Mouse (Mus musculus): ENCODE measurements at regions not wholly inside any gene's neighbourhood (a gene's known extent, or its start where the extent isn't known, plus 50 kb on each side); places are given as distances from the start of the nearest gene placed in this dataset.

DNA sequence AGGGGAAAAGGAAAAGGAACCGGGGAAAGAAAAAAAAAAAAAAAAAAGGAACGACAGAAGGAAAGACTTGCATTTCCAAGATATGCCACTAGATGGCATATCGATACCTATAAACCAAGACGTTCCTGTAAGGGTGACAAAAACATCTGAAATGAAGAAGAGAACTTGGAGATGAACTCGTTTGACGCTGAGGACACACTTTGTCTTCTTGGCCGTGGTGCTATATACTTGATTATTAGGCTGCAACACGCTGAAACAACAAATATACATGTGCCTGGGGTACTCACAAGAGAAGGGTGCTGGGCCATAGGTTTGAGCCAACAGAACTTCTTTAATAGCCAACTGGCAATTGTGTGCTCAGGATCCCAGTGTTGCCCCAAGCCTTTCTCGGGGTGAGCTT is 71.2 kb upstream of the Gm34302 start:
- Histone ChIP-seq H3K36me3 (ENCODE audit: control insufficient read depth, insufficient read depth, low read length) (no peaks in the 10 kb centered on the region), H3K4me1 (replicated peaks; ENCODE audit: control insufficient read depth, insufficient read depth, low read length) (no peaks in the 10 kb centered on the region), H3K27me3 (ENCODE audit: control insufficient read depth, insufficient read depth, low read length) (no peaks in the 10 kb centered on the region), H3K4me3 (ENCODE audit: control insufficient read depth, insufficient read depth, low read length) (no peak overlapping the region), H3K27ac (ENCODE audit: control insufficient read depth, insufficient read depth, low read length) (no peak overlapping the region)
- TF ChIP-seq CTCF (IDR thresholded peaks at IDR 0.05; ENCODE audit: borderline replicate concordance, control insufficient read depth, extremely low read depth, insufficient read depth, low read length, poor library complexity) (no peak), POLR2A (IDR thresholded peaks at IDR 0.05; ENCODE audit: control insufficient read depth, extremely low read depth, insufficient read depth, low read length, poor library complexity) (no peak)
- WGBS = 7% methylated on average over 9 of the region's 9 CpGs
- DNase-seq = no peak

DNA sequence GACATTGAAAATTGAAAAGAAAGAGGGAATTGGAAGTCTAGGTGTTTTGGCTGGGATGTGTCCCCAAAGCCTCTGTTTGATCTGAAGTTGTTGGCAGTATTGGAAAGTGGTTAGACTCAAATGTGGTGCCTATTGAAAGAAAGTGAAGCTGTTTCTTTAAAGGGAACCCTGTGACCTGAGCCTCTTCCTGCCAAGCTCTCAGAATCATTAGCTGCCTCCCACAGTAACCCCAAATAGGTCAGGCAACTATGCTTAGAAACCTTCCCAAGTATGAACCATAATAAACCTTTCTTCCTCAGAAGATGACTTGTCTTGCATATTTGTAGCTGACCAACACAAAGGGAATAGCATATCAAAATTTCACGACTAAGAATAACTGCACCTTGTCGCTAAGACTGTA is 69.7 kb upstream of the Gm34302 start:
- Histone ChIP-seq H3K4me1 (replicated peaks; ENCODE audit: control insufficient read depth, insufficient read depth, low read length) (no peaks in the 10 kb centered on the region), H3K36me3 (ENCODE audit: control insufficient read depth, insufficient read depth, low read length) (no peaks in the 10 kb centered on the region), H3K27me3 (ENCODE audit: control insufficient read depth, insufficient read depth, low read length) (no peaks in the 10 kb centered on the region), H3K27ac (ENCODE audit: control insufficient read depth, insufficient read depth, low read length) (no peak overlapping the region), H3K4me3 (ENCODE audit: control insufficient read depth, insufficient read depth, low read length) (no peak overlapping the region)
- no peak for DNase-seq
- WGBS = 84% methylated on average over 2 of the region's 2 CpGs
- TF ChIP-seq CTCF (IDR thresholded peaks at IDR 0.05; ENCODE audit: borderline replicate concordance, control insufficient read depth, extremely low read depth, insufficient read depth, low read length, poor library complexity) (no peak), POLR2A (IDR thresholded peaks at IDR 0.05; ENCODE audit: control insufficient read depth, extremely low read depth, insufficient read depth, low read length, poor library complexity) (no peak)

DNA sequence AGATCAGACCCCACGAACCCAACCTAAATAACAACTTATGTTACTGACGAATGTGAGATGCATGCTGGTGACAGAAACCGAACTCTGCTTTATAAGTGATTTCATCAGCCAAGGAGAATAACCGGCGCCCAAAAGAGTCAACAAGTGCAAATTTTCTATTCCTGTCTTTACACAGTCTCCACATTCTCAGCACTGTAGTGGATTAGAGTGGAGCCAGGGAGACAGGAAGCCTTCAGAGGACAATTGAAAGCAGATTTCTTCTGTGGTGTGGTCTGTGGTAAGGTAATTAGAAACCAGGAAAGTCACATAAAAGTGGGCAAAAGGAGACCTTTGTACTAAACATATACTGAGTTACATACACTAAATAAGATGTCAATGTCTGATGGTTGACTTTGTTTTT is 68.0 kb upstream of the Gm34302 start:
- Histone ChIP-seq H3K27ac (ENCODE audit: control insufficient read depth, insufficient read depth, low read length) (no peak overlapping the region), H3K27me3 (ENCODE audit: control insufficient read depth, insufficient read depth, low read length) (no peaks in the 10 kb centered on the region), H3K4me3 (ENCODE audit: control insufficient read depth, insufficient read depth, low read length) (no peak overlapping the region), H3K4me1 (replicated peaks; ENCODE audit: control insufficient read depth, insufficient read depth, low read length) (no peaks in the 10 kb centered on the region), H3K36me3 (ENCODE audit: control insufficient read depth, insufficient read depth, low read length) (no peaks in the 10 kb centered on the region)
- 60% methylated on average over 5 of the region's 5 CpGs for WGBS
- DNase-seq = no peak
- TF ChIP-seq CTCF (IDR thresholded peaks at IDR 0.05; ENCODE audit: borderline replicate concordance, control insufficient read depth, extremely low read depth, insufficient read depth, low read length, poor library complexity) = no peak
- no peak for TF ChIP-seq POLR2A (IDR thresholded peaks at IDR 0.05; ENCODE audit: control insufficient read depth, extremely low read depth, insufficient read depth, low read length, poor library complexity)

DNA sequence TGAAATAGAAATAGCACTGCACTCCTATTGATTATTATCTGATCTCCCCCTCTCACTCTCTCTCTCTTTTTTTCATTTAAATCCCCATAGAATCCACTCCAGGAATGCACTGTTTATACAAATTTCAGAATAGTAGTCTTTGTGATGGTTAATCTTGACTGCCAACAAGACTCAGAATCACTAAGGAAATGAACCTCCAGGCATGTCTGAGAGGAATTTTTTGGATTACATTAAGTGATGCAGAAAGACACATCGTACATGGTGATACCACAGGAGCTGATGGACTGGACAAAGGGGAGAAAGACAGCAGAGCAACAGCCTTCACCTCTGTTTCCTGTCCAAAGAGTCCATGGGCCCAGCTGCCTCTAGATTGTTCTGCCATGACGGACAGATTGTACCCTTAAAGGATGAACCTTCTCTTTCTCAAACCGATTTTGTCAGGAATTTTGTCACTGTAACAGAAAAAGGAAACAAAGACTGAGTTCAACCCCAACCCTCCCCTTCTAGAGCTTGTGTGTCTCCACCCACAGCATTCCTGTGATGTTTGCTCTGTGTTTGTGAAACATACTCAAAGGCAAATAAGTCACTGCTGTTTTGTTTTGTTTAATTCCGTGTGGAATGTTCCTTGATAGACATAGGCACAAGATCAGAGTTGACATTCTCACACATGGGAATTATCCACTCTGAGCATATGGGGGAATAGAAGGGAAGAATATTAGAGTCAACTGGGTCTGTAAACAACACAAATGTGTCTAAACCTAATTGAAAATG is 59.1 kb upstream of the Gm34302 start:
- WGBS = 75% methylated on average over 4 of the region's 4 CpGs
- no peak overlapping the region for H3K4me3 ChIP-seq (ENCODE audit: control insufficient read depth, insufficient read depth, low read length)
- H3K27ac ChIP-seq (ENCODE audit: control insufficient read depth, insufficient read depth, low read length) = no peak overlapping the region
- DNase-seq = no peak
- TF ChIP-seq POLR2A (IDR thresholded peaks at IDR 0.05; ENCODE audit: control insufficient read depth, extremely low read depth, insufficient read depth, low read length, poor library complexity) (no peak), CTCF (IDR thresholded peaks at IDR 0.05; ENCODE audit: borderline replicate concordance, control insufficient read depth, extremely low read depth, insufficient read depth, low read length, poor library complexity) (no peak)
- H3K27me3 ChIP-seq (ENCODE audit: control insufficient read depth, insufficient read depth, low read length) = no peaks in the 10 kb centered on the region
- no peaks in the 10 kb centered on the region for H3K4me1 ChIP-seq (replicated peaks; ENCODE audit: control insufficient read depth, insufficient read depth, low read length)
- H3K36me3 ChIP-seq (ENCODE audit: control insufficient read depth, insufficient read depth, low read length) = no peaks in the 10 kb centered on the region

DNA sequence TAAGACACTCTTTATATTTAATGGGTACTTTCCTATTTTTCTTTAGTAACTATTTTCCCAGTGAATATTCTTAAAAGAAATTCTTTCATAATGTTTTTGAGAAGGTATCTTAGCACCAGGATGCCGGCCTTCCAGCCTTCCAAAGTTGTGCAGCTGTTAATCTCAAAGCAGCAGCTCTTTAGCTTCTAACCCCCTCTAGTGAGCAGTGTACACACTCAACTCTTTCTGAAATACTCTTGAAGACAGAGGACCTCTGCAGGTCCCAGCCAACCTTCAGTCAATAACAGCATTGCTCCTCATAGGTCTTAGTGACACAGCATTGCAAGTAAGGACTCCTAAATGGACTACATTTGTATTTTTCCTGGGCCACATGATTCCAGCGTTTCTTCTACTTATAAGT is 55.2 kb upstream of the Gm34302 start:
- H3K36me3 ChIP-seq (ENCODE audit: control insufficient read depth, insufficient read depth, low read length) = no peaks in the 10 kb centered on the region
- no peak overlapping the region for H3K4me3 ChIP-seq (ENCODE audit: control insufficient read depth, insufficient read depth, low read length)
- H3K27me3 ChIP-seq (ENCODE audit: control insufficient read depth, insufficient read depth, low read length) = no peaks in the 10 kb centered on the region
- 75% methylated on average over 2 of the region's 2 CpGs for WGBS
- no peak overlapping the region for H3K27ac ChIP-seq (ENCODE audit: control insufficient read depth, insufficient read depth, low read length)
- DNase-seq = no peak
- TF ChIP-seq CTCF (IDR thresholded peaks at IDR 0.05; ENCODE audit: borderline replicate concordance, control insufficient read depth, extremely low read depth, insufficient read depth, low read length, poor library complexity) (no peak), POLR2A (IDR thresholded peaks at IDR 0.05; ENCODE audit: control insufficient read depth, extremely low read depth, insufficient read depth, low read length, poor library complexity) (no peak)
- no peaks in the 10 kb centered on the region for H3K4me1 ChIP-seq (replicated peaks; ENCODE audit: control insufficient read depth, insufficient read depth, low read length)

DNA sequence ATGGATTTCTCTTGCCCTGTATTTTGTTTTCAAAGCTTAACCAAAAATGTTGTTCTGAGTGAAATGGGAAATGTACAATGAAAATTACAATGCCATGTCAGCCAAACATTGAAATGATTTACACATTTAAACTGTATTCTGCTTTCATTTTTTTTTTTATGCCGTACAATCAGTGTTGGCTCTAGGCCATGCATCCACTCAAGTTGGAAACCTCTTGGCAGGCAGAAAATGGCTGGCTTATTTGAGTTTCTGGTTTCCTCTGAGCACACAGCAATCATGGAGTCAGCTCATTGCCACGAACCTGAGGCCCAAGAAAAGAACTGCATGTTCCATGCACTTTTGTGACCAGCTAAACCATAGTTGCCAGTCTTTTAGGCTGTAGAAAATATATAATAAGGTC is 50.5 kb upstream of the Gm34302 start:
- no peak overlapping the region for H3K4me3 ChIP-seq (ENCODE audit: control insufficient read depth, insufficient read depth, low read length)
- no peak for DNase-seq
- H3K4me1 ChIP-seq (replicated peaks; ENCODE audit: control insufficient read depth, insufficient read depth, low read length) = no peaks in the 10 kb centered on the region
- TF ChIP-seq CTCF (IDR thresholded peaks at IDR 0.05; ENCODE audit: borderline replicate concordance, control insufficient read depth, extremely low read depth, insufficient read depth, low read length, poor library complexity) (no peak), POLR2A (IDR thresholded peaks at IDR 0.05; ENCODE audit: control insufficient read depth, extremely low read depth, insufficient read depth, low read length, poor library complexity) (no peak)
- H3K27me3 ChIP-seq (ENCODE audit: control insufficient read depth, insufficient read depth, low read length) = no peaks in the 10 kb centered on the region
- no peak overlapping the region for H3K27ac ChIP-seq (ENCODE audit: control insufficient read depth, insufficient read depth, low read length)
- H3K36me3 ChIP-seq (ENCODE audit: control insufficient read depth, insufficient read depth, low read length) = no peaks in the 10 kb centered on the region
- WGBS = 76% methylated on average over 2 of the region's 2 CpGs

Measured in thymus, adult 2 months (tissue).